Mouse (Mus musculus) lung, adult 2 months (tissue): ENCODE results near the gene Corin. TPM values are rescaled to one million over a fixed set of nuclear protein-coding genes. Genes with fewer than 3 reads are reported as not detected.

Experiments used
- DNase-seq: peaks from one replicate; pipeline ENCODE4 v3.0.0; 2022
- H3K4me1 ChIP-seq: fragments of 200-500 bp; 2 replicates; pipeline ENCODE4 v1.6.1; 2011; ENCODE audit warnings: low read length; ENCODE audit not compliant: control insufficient read depth, insufficient read depth
- H3K4me3 ChIP-seq: fragments of 200-500 bp; replicated peaks from 2 replicates; pipeline ENCODE3; 2011; ENCODE audit warnings: low read depth, mild to moderate bottlenecking, control low read depth, low read length; ENCODE audit errors: extremely low read depth
- CTCF ChIP-seq: fragments of 200-500 bp; IDR thresholded peaks from 2 replicates; pipeline ENCODE4 v1.5.1; 2011; ENCODE audit warnings: mild to moderate bottlenecking, low read length, control low read depth; ENCODE audit not compliant: insufficient read depth
- POLR2A ChIP-seq: fragments of 200-500 bp; IDR thresholded peaks from 2 replicates; pipeline ENCODE4 v1.6.1; 2011; ENCODE audit warnings: low read depth, mild to moderate bottlenecking, control low read depth, low read length, borderline replicate concordance; ENCODE audit errors: extremely low read depth
- WGBS: fragments of 180-500 bp; shearing (Covaris S2); methylation state at CpG from one replicate; pipeline ENCODE4 v1.1.7; 2018; 5-methylcytosine and 5-hydroxymethylcytosine counted together
- polyA plus RNA-seq: library from polyadenylated mRNA; depleted of rRNA; stranded (reverse); fragments of >200 nt; gene quantifications from 2 replicates; pipeline ENCODE4 v1.2.3, GENCODE M21; 2012

Corin gene
- polyA plus RNA-seq, 1 experiment: 1.2 TPM

DNA sequence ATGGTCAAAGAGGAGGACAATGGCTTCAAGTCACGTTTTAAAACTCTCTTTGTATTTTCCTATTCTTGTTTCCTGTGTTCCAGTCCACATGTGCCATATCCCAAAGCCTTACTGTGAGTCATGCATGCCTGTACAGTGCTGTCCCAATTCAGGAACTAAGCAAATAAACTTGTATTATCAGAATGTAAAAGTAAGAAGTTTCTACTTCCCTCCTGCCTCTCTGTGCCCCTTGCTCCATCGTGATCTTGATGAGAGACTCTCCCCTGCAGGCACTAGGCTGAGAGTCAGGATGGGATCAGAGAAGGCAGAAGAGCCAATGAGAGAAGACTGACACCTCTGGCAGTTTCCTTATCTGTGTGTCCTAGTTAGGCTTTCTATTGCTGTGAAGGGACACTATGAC lies 13.0 kb downstream of the Corin start:
- no peak for DNase-seq
- TF ChIP-seq POLR2A: no peak
- no peak for TF ChIP-seq CTCF
- H3K4me3 ChIP-seq: no peak overlapping the region
- H3K4me1 ChIP-seq: no peaks in the 10 kb centered on the region
- WGBS: 25% methylated on average over 2 of the region's 2 CpGs

DNA sequence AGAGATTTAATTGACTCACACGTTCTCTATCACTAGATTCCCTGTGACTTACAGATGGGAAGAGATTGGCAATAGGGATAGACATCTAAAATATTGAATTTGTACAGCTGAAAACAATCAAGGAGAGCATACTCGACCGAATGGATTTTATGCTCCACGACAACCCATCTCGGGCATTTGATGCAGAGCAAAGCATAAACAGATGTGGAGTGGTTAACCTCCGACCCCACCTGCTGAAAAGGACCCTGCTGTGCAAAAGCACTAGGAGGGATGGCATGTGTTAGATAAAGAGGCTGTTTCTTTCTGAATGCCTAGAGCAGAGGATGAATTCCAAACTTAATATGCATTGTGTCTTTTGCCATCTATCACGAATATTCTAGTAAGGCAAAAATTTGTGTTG lies 23.8 kb downstream of the Corin start:
- no peak overlapping the region for H3K4me3 ChIP-seq
- whole genome bisulfite sequencing: 44% methylated on average over 7 of the region's 7 CpGs
- TF ChIP-seq POLR2A (no peak), CTCF (no peak)
- no peak for DNase-seq
- H3K4me1 ChIP-seq: no peaks in the 10 kb centered on the region

DNA sequence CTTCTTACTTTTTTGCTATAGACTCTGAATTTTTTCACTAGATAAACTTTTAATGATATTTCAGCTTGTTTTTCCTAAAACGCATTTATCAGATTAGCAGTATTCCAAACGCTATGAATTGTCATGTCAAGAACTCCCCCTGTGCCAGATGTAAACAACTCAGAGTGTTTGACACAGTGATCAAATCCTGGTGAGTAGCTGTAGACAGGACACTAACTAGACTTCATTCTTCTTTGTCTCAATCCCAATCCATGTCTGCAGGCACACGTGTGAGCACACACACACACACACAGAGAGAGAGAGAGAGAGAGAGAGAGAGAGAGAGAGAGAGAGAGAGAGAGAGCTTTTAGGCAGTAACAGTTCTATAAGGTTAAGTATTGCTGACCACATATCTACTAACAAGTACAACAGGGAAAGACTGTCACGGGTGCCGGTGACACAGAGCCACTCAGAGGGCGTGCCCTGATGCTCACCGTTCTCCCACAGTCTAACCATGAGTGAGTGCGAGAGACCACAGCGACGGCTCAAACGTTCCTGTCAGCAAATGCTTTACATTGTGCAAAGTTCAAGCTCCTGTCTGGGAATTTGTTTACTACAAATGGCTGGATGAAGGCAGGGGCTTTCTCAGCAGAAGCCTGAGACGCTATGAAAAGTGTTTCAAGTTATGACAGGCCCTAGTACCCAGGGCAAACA lies 31.8 kb downstream of the Corin start:
- WGBS: 33% methylated on average over 12 of the region's 12 CpGs

DNA sequence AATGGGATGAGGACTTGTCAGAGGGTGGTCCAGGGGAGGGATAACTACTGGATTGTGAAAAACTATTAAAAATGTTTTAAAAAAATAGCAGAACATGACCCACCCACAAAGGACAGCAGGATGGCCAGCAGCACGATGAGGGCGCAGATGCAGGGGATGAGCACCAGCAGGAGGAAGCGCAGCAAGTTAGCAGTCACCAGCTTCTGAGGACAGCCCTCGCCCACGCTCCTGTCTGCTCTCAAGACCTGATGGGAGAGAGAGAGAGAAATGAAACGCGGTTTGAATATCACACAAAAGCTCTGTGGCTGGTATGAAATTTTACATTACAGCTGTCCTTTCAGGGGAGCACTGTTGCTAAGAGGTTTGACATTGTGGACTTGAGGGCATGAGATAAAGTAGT lies 32.5 kb downstream of the Corin start:
- TF ChIP-seq CTCF: no peak
- TF ChIP-seq POLR2A: no peak
- 58% methylated on average over 7 of the region's 7 CpGs for WGBS
- DNase-seq: no peak
- H3K4me3 ChIP-seq: no peak overlapping the region
- no peaks in the 10 kb centered on the region for H3K4me1 ChIP-seq

More for the DNA sequence above, 31.8 kb downstream of the Corin start:
- no peak for DNase-seq
- Histone ChIP-seq H3K4me1 (no peaks in the 10 kb centered on the region), H3K4me3 (no peak overlapping the region)
- TF ChIP-seq POLR2A (no peak), CTCF (no peak)

DNA sequence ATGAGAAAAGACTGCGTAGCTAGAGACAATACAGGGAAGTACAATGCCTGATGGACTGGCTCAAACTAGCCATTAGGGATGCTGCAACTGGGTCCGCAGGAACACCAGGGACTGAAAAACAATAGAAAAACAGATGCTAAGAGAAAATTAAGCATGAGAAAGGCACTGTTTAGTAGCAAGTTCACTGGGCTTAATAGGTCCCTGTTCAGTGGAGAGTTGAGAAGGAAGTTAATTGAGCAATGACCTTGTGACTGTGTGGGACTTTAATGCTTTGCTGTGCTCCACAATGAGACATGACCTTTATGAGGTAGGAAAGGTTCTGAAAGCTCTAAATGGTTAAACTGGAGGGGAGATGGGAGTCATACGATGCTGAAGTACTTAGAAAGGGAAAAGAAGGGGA lies 39.3 kb downstream of the Corin start:
- Histone ChIP-seq H3K4me1 (no peaks in the 10 kb centered on the region), H3K4me3 (no peak overlapping the region)
- TF ChIP-seq POLR2A: no peak
- no peak for TF ChIP-seq CTCF
- 78% methylated on average over 3 of the region's 3 CpGs for WGBS
- no peak for DNase-seq

DNA sequence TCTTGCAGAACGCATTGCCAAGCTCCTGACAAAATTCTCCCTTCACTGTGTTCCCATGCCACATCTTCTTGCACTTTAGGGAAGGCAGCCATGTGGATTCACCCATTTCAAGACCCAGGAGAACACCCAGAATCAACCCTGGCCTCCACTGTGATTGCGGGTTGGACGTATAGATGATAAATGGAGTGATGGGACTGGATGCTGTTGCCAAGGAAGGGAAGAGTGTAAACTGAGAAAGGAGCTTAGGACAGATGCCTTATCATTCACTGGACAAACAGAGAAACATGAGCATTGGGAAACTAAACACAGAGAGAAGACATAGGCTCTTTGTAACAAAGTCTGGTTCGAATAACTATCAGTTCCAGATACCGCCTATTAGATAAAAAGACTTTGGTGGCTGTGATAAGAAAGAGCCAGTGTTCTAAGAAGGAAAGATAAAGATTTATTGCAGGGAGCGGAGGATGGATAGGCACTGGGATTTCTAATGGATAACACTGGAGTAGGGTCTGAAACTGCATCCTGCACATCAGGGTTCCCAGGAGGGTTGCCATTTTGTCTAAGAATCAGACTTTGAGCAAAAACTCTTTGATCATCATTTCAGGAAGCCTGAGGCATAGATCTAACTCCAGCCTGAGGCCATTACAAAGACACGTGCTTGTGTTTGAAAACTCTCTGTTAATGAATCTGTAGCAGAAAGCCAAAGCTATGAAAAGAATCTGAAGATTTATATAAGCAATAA lies 44.7 kb downstream of the Corin start:
- no peak for DNase-seq
- Histone ChIP-seq H3K4me3 (no peak overlapping the region), H3K4me1 (no peaks in the 10 kb centered on the region)
- WGBS: 55% methylated on average over 7 of the region's 7 CpGs
- TF ChIP-seq POLR2A (no peak), CTCF (no peak)

DNA sequence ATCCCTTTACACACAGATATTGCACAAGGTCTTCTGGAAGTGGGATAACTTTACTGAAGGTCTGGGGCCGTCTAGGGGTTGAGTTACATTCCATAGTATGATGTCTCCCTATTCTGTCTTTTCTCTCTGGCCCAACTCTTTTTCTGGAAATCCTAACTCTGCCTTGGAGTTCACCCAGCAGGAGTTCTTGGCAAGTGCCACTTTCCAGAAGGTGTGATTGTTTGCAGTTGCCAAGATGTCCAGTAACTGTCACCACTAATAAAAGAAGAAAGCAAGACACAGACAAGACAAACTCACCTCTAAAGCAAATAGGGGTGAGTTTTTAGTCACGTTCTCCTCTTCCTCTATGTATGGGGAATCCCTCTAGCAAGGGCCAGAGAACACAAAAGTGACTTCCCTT lies 50.6 kb downstream of the Corin start:
- DNase-seq: no peak

DNA sequence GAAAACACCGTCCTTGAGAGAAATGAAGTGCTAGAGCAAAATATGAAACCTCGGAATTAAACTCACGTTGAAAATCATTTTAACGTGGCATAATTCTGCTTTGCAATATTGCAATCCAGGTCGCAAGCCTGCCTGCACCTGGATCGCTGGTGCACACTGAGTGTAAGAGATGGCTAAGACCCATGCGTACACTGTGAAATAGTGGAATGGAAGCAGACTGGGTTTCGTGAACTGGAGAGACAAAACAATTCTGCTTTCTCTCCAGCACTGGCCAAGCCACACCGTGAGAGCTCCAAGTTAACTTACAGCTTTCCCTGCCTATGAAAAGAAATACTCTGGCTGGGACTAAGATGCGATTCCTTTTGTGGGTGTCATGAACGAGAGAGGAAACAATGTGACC lies 51.1 kb downstream of the Corin start:
- WGBS: 81% methylated on average over 11 of the region's 11 CpGs
- no peak for DNase-seq
- Histone ChIP-seq H3K4me3 (no peak overlapping the region), H3K4me1 (no peaks in the 10 kb centered on the region)
- TF ChIP-seq POLR2A (no peak), CTCF (no peak)

More for the DNA sequence above, 50.6 kb downstream of the Corin start:
- H3K4me1 ChIP-seq: no peaks in the 10 kb centered on the region
- TF ChIP-seq CTCF: no peak
- no peak overlapping the region for H3K4me3 ChIP-seq
- 50% methylated on average over 2 of the region's 2 CpGs for WGBS

DNA sequence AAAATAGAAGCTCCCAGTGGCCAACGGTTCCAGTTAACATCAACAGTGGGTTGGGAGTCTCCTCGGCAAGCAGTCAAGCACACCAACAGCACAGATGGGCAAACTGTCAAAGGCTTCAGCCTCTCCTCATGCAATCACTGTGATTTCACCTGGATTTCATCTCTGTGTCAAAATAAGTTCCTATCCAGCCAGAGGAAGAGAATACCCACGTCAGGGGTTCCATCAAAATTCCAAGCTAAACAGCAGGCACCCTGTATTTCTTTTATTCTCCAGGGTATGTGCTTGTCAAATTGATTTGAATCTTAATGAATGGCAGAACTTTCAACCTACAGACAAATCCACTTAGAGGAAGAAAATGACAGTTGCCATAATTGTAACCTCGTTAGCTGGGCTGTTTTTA lies 51.5 kb downstream of the Corin start:
- no peak overlapping the region for H3K4me3 ChIP-seq
- DNase-seq: no peak
- TF ChIP-seq CTCF (no peak), POLR2A (no peak)
- no peaks in the 10 kb centered on the region for H3K4me1 ChIP-seq
- WGBS: 72% methylated on average over 4 of the region's 4 CpGs

DNA sequence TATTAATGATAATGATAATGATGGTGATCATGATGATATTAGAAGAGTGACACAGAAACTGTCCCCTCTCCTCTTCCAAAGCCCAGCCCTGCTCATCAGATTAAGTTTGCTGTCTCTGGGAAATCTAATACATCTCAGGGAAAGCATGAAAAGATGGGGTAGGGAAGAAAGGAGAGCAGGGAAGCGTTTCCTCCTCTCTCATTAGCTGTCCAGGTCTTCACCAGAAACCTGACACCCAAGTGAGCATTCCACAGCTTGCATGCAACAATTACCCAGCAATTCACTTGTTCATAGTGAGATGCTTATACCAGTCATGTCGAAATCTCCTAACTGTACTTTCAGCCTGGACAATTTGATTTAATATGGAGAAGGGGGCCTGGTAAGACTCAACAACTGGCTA lies 55.4 kb downstream of the Corin start:
- WGBS: 68% methylated on average over 2 of the region's 2 CpGs
- no peak for TF ChIP-seq CTCF
- no peak for TF ChIP-seq POLR2A
- Histone ChIP-seq H3K4me1 (no peaks in the 10 kb centered on the region), H3K4me3 (no peak overlapping the region)
- no peak for DNase-seq
